Mouse (Mus musculus) liver, embryonic 14.5 days (tissue): ENCODE data around the gene Vps4a.

Experiments
- CTCF ChIP-seq: IDR thresholded peaks from 2 replicates; pipeline ENCODE4 v1.5.1; 2016; ENCODE audit warnings: antibody characterized with exemption, low read depth, control low read depth
- EP300 ChIP-seq: IDR thresholded peaks from 2 replicates; pipeline ENCODE4 v1.6.1; 2016; ENCODE audit warnings: antibody characterized with exemption, low read depth

GRCm38 (mm10) chr8:107065511-107066496, 34.8 kb downstream of the Vps4a start, which contains the start of gene Tmed6:
- no peak for TF ChIP-seq CTCF
- no peak for TF ChIP-seq EP300
